Mouse (Mus musculus) E14TG2a.4 (cell line): Measurements from ENCODE around the gene Zfp458.
"Not testable (repeated sequence)": the region's sequence is repeated elsewhere in the genome, so short reads cannot be mapped to it uniquely, and the experiment has no call there.

Experiments used
- H3K27me3 ChIP-seq: 2 replicates; pipeline ENCODE4 v1.6.1; 2014; ENCODE audit warnings: low read length, control low read depth; ENCODE audit not compliant: insufficient read depth
- H3K36me3 ChIP-seq: 2 replicates; pipeline ENCODE4 v1.6.1; 2014; ENCODE audit warnings: low read length, control low read depth; ENCODE audit not compliant: insufficient read depth
- H3K4me1 ChIP-seq: replicated peaks from 2 replicates; pipeline ENCODE4 v1.6.1; 2014; ENCODE audit warnings: low read depth, low read length, control low read depth
- H3K4me3 ChIP-seq: replicated peaks from 2 replicates; pipeline ENCODE4 v1.5.1; 2014; ENCODE audit warnings: mild to moderate bottlenecking, low read length
- H3K9me3 ChIP-seq: 2 replicates; pipeline ENCODE4 v1.6.1; 2014; ENCODE audit warnings: low read length, control low read depth
- CTCF ChIP-seq: conservative IDR thresholded peaks from 2 replicates; pipeline ENCODE4 v1.5.1; 2014; ENCODE audit warnings: low read length
- NANOG ChIP-seq: IDR thresholded peaks from 2 replicates; pipeline ENCODE4 v1.6.1; 2014; ENCODE audit warnings: borderline replicate concordance, low read length, mixed read lengths
- POU5F1 ChIP-seq: IDR thresholded peaks from 2 replicates; pipeline ENCODE4 v1.6.1; 2014; ENCODE audit warnings: low read length, borderline replicate concordance

Gene Zfp458

GRCm38 (mm10) chr13:67278314-67278713 is at the start of gene Zfp458:
Zfp458 (minus strand) TSS chr13:67278466.
- H3K27me3 ChIP-seq: no peaks in the 10 kb centered on the region
- TF ChIP-seq NANOG (no peak), CTCF (no peak), POU5F1 (no peak)
- no peaks in the 10 kb centered on the region for H3K9me3 ChIP-seq
- H3K4me1 ChIP-seq: peaks cover 12% of the 10 kb centered on the region
- H3K36me3 ChIP-seq: no peaks in the 10 kb centered on the region
- H3K4me3 ChIP-seq: peak within 1 kb of the TSS; percentile 48

- peaks cover 14% of the 10 kb centered on the region for H3K4me1 ChIP-seq
- H3K27me3 ChIP-seq: no peaks in the 10 kb centered on the region
- H3K36me3 ChIP-seq: no peaks in the 10 kb centered on the region
- peak overlapping the region; percentile 91 for H3K4me3 ChIP-seq
- H3K9me3 ChIP-seq: no peaks in the 10 kb centered on the region
- TF ChIP-seq NANOG: no peak
- TF ChIP-seq POU5F1: no peak
- no peak for TF ChIP-seq CTCF
Measured at GRCm38 (mm10) chr13:67306718-67307117, 28.5 kb upstream of the Zfp458 start.

GRCm38 (mm10) chr13:67305822-67306672 is 27.8 kb upstream of the Zfp458 start, which contains the start of gene Zfp457:
Zfp457 (minus strand) TSS chr13:67306485.
- no peaks in the 10 kb centered on the region for H3K9me3 ChIP-seq
- no peaks in the 10 kb centered on the region for H3K27me3 ChIP-seq
- no peak for TF ChIP-seq POU5F1
- no peak for TF ChIP-seq NANOG
- no peak for TF ChIP-seq CTCF
- peaks cover 14% of the 10 kb centered on the region for H3K4me1 ChIP-seq
- peak within 1 kb of the TSS; percentile 91 for H3K4me3 ChIP-seq
- H3K36me3 ChIP-seq: no peaks in the 10 kb centered on the region

- H3K9me3 ChIP-seq, H3K27me3 ChIP-seq, H3K4me1 ChIP-seq, H3K36me3 ChIP-seq: not testable (repeated sequence)
- H3K4me3 ChIP-seq: peak overlapping the region; percentile 83
Measured at GRCm38 (mm10) chr13:67269383-67270065, 8.7 kb downstream of the Zfp458 start.

GRCm38 (mm10) chr13:67268568-67269369 is 9.5 kb downstream of the Zfp458 start:
- peak overlapping the region; percentile 83 for H3K4me3 ChIP-seq
- TF ChIP-seq CTCF (no peak), NANOG (no peak), POU5F1 (no peak)

GRCm38 (mm10) chr13:67214015-67214607 is 64.2 kb downstream of the Zfp458 start:
- TF ChIP-seq CTCF: no peak
- TF ChIP-seq POU5F1: no peak
- no peak for TF ChIP-seq NANOG
- Histone ChIP-seq H3K36me3 (no peaks in the 10 kb centered on the region), H3K4me1 (no peaks in the 10 kb centered on the region), H3K9me3 (peaks cover 82% of the 10 kb centered on the region), H3K27me3 (no peaks in the 10 kb centered on the region), H3K4me3 (peak overlapping the region; percentile 52)

More at GRCm38 (mm10) chr13:67268568-67269369, 9.5 kb downstream of the Zfp458 start:
- H3K9me3 ChIP-seq: no peaks in the 10 kb centered on the region
- H3K36me3 ChIP-seq: no peaks in the 10 kb centered on the region
- no peaks in the 10 kb centered on the region for H3K27me3 ChIP-seq
- peaks cover 3% of the 10 kb centered on the region; the same call in 1 of the 2 replicates for H3K4me1 ChIP-seq
